Mouse (Mus musculus) ES-Bruce4 (cell line): Measurements from ENCODE around the gene Nob1. TPM values are rescaled to one million over a fixed set of nuclear protein-coding genes. Genes with fewer than 3 reads are reported as not detected.

ENCODE experiments used
- H3K27ac ChIP-seq: 2 replicates; pipeline ENCODE4 v1.5.1; 2012; ENCODE audit warnings: low read length, inconsistent platforms; ENCODE audit not compliant: insufficient read depth
- H3K27me3 ChIP-seq: 2 replicates; pipeline ENCODE4 v1.6.1; 2012; ENCODE audit warnings: mild to moderate bottlenecking, low read length, inconsistent platforms; ENCODE audit not compliant: control insufficient read depth, poor library complexity, insufficient read depth, severe bottlenecking
- H3K36me3 ChIP-seq: 2 replicates; pipeline ENCODE4 v1.6.1; 2012; ENCODE audit warnings: inconsistent platforms, mild to moderate bottlenecking, low read length, moderate library complexity; ENCODE audit not compliant: control insufficient read depth, poor library complexity, insufficient read depth, severe bottlenecking
- H3K4me1 ChIP-seq: one replicate; pipeline ENCODE4 v1.8.1; 2011; ENCODE audit warnings: low read length; ENCODE audit not compliant: control insufficient read depth, insufficient read depth
- H3K4me3 ChIP-seq: 2 replicates; pipeline ENCODE4 v1.5.1; 2011; ENCODE audit warnings: low read depth, mild to moderate bottlenecking, low read length
- H3K9ac ChIP-seq: 2 replicates; pipeline ENCODE4 v1.6.1; 2012; ENCODE audit warnings: low read depth, mild to moderate bottlenecking, inconsistent platforms; ENCODE audit not compliant: poor library complexity, severe bottlenecking
- H3K9me3 ChIP-seq: replicated peaks from 2 replicates; pipeline ENCODE4 v1.6.1; 2012; ENCODE audit warnings: mild to moderate bottlenecking, low read length, inconsistent platforms; ENCODE audit not compliant: control insufficient read depth, poor library complexity, insufficient read depth, severe bottlenecking
- CTCF ChIP-seq: IDR thresholded peaks from one replicate; pipeline ENCODE4 v1.8.1; 2011; ENCODE audit warnings: low read depth, low read length
- EP300 ChIP-seq: IDR thresholded peaks from 2 replicates; pipeline ENCODE4 v1.6.1; 2011; ENCODE audit warnings: low read depth, low read length; ENCODE audit not compliant: insufficient read depth
- POLR2A ChIP-seq: IDR thresholded peaks from one replicate; pipeline ENCODE4 v1.8.1; 2011; ENCODE audit warnings: low read length; ENCODE audit not compliant: insufficient read depth
- polyA plus RNA-seq: library from polyadenylated mRNA; stranded (reverse); fragments of >200 nt; gene quantifications from 2 replicates; pipeline ENCODE4 v1.2.4, GENCODE M21; 2011; ENCODE audit warnings: low read depth; ENCODE audit not compliant: missing spikeins, insufficient read depth, insufficient read length

Gene Nob1
- polyA plus RNA-seq, 1 experiment, result 68.4 TPM

DNA sequence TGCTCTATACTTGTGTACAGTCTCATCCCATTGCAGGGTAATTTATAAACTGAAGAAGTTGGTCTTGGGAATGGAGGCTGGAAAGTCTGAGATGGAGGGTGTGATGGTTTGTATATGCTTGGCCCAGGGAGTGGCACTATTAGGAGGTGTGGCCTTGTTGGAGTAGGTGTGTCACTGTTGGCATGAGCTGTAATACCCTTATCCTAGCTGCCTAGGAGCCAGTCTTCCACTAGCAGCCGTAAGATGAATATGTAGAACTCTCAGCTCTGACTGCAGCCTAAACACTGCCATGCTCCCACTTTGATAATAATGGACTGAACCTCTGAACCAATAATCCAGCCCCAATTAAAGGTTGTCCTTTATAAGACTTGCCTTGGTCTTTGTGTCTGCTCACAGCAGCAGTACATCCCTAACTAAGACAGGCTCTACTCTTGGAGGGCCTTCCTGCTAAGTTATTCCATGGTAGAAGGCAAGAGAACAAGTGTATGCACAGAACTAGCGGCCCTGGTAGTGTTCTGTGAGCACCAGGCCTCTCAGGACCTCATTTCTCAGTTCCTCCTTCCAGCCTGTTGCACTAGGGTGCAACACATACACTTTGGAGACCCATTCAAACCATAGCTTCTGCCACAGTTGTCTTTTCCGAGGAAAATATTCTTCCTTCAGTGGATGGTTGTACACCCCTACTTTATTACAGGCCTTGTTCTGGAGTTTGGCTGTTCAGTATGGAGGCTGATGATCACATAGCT is 15.2 kb upstream of the Nob1 start:
- Histone ChIP-seq H3K27me3 (no peaks in the 10 kb centered on the region), H3K36me3 (no peaks in the 10 kb centered on the region), H3K4me3 (no peak overlapping the region), H3K9ac (no peak overlapping the region), H3K4me1 (no peaks in the 10 kb centered on the region), H3K9me3 (no peaks in the 10 kb centered on the region), H3K27ac (no peak overlapping the region)
- TF ChIP-seq EP300 (no peak), POLR2A (no peak), CTCF (no peak)

DNA sequence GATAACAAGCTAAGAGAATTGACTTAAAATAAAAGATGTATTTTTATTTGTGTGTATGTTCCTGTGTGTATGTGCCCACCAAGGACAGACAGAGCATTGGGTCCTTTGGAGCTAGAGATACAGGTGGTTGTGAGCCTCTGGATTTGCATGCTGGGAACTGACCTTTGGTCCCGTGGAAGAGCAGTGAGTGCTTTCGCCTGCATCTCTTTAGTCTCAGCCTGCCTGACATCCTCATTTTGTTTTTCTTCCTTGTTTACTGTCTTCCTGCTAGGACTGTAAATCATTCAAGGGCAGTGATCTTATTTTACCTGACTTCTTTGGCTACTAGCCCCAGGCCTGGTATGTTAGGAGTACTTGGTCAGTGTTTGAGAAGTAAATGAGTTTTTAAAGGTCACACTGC is 12.9 kb upstream of the Nob1 start:
- Histone ChIP-seq H3K9ac (no peak overlapping the region), H3K9me3 (no peaks in the 10 kb centered on the region), H3K36me3 (no peaks in the 10 kb centered on the region), H3K4me3 (no peak overlapping the region), H3K27ac (0 out of 2 replicates have a peak overlapping the region, but pooled peaks have one; percentile 0), H3K4me1 (no peaks in the 10 kb centered on the region), H3K27me3 (no peaks in the 10 kb centered on the region)
- TF ChIP-seq EP300, result no peak
- TF ChIP-seq POLR2A, result no peak
- TF ChIP-seq CTCF, result no peak

DNA sequence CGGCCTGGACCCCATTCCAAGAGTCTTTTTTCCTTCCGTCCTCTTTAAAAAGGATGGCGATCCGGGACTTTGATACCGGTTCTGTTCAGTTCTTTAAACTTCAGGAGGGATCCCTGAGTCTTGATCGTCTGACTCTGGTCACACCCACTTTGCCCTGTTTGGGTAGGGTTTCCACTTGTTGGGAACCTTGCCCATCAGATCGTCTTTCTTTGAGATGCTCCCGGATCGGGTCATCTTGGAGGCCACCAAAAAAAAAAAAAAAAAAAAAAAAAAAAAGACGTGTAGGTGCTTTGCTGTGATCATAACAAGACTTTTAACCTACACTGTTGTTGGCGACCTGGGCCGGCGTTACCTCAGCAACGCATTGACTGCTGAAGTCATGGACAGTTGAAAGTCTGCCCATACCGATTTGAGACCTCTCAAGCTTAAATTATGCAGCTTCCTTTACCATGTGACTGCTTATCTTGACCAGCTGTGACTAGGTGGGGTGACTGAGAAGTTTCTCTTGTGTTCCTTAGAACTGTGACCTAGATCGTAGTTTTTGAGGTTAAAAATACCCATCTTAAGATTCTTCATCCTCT is 12.1 kb upstream of the Nob1 start:
- H3K36me3 ChIP-seq, result no peaks in the 10 kb centered on the region
- H3K9me3 ChIP-seq, result no peaks in the 10 kb centered on the region
- H3K4me3 ChIP-seq, result peak overlapping the region; percentile 98
- H3K27me3 ChIP-seq, result no peaks in the 10 kb centered on the region
- peak overlapping the region; percentile 100 for H3K9ac ChIP-seq
- TF ChIP-seq EP300 (no peak), CTCF (no peak), POLR2A (no peak)
- H3K4me1 ChIP-seq, result no peaks in the 10 kb centered on the region
- peak overlapping the region; percentile 94 for H3K27ac ChIP-seq

DNA sequence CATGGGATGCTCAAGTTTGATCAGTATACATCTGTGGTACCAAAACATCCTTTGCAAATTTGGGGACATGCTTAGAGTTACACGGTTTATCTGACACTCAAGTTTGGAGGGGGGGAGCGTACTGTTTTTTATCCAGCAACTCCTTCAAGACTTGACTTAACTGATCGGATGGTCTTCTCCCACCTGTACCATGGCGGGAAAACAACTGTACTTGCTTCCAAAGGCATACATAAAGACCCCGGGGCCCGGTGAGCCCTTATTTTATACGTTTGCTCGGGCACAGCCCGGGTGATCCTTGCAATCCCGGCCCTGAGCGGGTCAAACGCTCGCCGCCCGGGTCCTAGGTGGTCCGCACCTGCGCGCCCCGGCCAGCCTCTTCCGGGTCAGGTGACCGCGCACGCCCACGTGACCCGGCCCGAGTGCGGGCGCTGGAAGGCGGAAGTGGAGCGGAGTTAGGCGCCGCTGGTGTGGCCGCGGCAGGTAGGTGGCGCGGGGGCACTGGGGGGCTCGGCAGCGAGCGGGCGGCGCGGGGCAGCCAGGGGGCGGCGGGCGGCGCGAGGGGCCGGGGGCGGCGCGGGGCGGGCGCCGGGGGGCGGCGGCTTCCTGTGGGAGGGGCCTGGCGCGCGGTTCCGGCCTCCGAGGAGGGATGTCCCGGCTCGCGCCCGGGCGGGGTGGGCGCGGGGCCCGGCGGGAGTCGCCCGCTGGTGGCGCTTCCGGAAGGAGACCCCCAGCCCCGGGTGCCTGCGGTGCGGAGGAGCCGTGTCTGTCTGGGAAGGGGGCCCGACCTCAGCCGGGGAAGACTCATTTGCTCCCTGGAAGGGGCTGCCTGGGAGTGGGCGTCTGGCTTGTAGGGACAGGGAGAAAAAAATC is 11.3 kb upstream of the Nob1 start, which contains the start of gene Wwp2:
TSS of gene Wwp2 (plus strand) at position 404 of the 870 bp plus-strand sequence.
- no peaks in the 10 kb centered on the region for H3K27me3 ChIP-seq
- TF ChIP-seq POLR2A (peak; percentile 24), EP300 (0 out of 2 replicates have a peak, but pooled peaks have one; percentile 10), CTCF (no peak)

DNA sequence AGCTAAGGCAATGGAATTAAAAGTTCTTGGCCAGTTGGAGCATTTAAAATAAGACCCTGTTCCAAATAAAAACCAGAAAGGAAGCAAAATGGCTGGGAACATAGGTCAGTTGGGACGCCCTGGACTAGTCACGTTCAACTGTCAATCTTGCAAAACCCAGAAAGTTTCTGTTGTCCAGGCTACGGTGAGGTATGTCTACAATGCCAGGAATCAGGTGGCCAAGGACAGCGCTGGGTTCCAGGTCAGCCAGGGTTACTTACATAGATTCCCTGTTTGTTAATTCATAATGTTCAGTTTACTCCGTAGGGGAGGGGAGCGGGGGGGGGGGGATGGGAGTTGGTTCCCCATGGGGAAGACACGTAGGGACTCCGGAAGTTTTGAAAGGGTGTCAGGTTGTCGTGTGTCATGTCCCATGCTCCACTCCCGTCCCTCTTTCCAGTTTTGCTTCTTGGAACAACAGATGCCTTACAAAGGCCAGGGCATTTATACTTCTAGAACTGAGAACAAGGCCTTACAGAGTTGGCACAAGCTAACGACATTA is 10.6 kb upstream of the Nob1 start:
- peak overlapping the region; percentile 96 for H3K27ac ChIP-seq
- no peaks in the 10 kb centered on the region for H3K4me1 ChIP-seq
- H3K27me3 ChIP-seq, result no peaks in the 10 kb centered on the region
- H3K4me3 ChIP-seq, result peak overlapping the region; percentile 95
- H3K9ac ChIP-seq, result peak overlapping the region; percentile 100
- H3K36me3 ChIP-seq, result no peaks in the 10 kb centered on the region
- no peaks in the 10 kb centered on the region for H3K9me3 ChIP-seq
- TF ChIP-seq POLR2A, result no peak
- TF ChIP-seq CTCF, result no peak
- no peak for TF ChIP-seq EP300

More for the DNA sequence above, 11.3 kb upstream of the Nob1 start, which contains the start of gene Wwp2:
- peak within 1 kb of the TSS; percentile 98 for H3K4me3 ChIP-seq
- H3K9ac ChIP-seq, result peak within 1 kb of the TSS; percentile 100
- H3K9me3 ChIP-seq, result no peaks in the 10 kb centered on the region
- no peaks in the 10 kb centered on the region for H3K36me3 ChIP-seq
- no peaks in the 10 kb centered on the region for H3K4me1 ChIP-seq
- H3K27ac ChIP-seq, result peak within 1 kb of the TSS; percentile 96
